Mouse (Mus musculus) MEL (cell line): ENCODE measurements around the gene Cdk2ap2. TPM values are rescaled to one million over a fixed set of nuclear protein-coding genes. Genes with fewer than 3 reads are reported as not detected.
A peak's percentile ranks its signal among the peaks of the same experiment; 100 is the strongest.
"Not testable (repeated sequence)": the region's sequence is repeated elsewhere in the genome, so short reads cannot be mapped to it uniquely, and the experiment has no call there.

Source experiments
- DNase-seq: peaks from one replicate; pipeline ENCODE4 v3.0.0; 2011; ENCODE audit warnings: low read depth, low spot score
- H3K27ac ChIP-seq: 2 replicates; pipeline ENCODE4 v1.5.1; 2012; ENCODE audit warnings: low read depth, mild to moderate bottlenecking, control low read depth, low read length, moderate library complexity; ENCODE audit not compliant: control insufficient read depth
- H3K27me3 ChIP-seq, 2 experiments: fragments of 150-350 bp in 1 of 2; sonication (generic) in 1 of 2; 2 replicates each; pipeline ENCODE4 v1.6.1; 2012; ENCODE audit warnings: low read length in 2 of 2, mild to moderate bottlenecking in 2 of 2, improper control_type of control experiment in 1 of 2, moderate library complexity in 1 of 2; ENCODE audit not compliant: insufficient read depth in 2 of 2, control insufficient read depth in 1 of 2
- H3K36me3 ChIP-seq, 2 experiments: 2 replicates each; pipeline ENCODE4 v1.6.1; 2012 to 2014; ENCODE audit warnings: low read length in 2 of 2, improper control_type of control experiment in 1 of 2, inconsistent platforms in 1 of 2, mild to moderate bottlenecking in 1 of 2; ENCODE audit not compliant: insufficient read depth in 2 of 2, control insufficient read depth in 1 of 2
- H3K4me1 ChIP-seq, 2 experiments: fragments of 150-350 bp in 1 of 2; sonication (generic) in 1 of 2; 2 replicates each; pipeline ENCODE4 v1.6.1; 2012; ENCODE audit warnings: low read length in 2 of 2, improper control_type of control experiment in 1 of 2, mild to moderate bottlenecking in 1 of 2; ENCODE audit not compliant: insufficient read depth in 2 of 2, control insufficient read depth in 1 of 2
- H3K4me3 ChIP-seq, 2 experiments: fragments of 150-350 bp in 1 of 2; sonication (generic) in 1 of 2; 2 replicates each; pipeline ENCODE4 v1.5.1; 2012; ENCODE audit warnings: low read depth in 2 of 2, low read length in 2 of 2, mild to moderate bottlenecking in 2 of 2, moderate library complexity in 2 of 2, control low read depth in 1 of 2, improper control_type of control experiment in 1 of 2; ENCODE audit not compliant: control insufficient read depth in 1 of 2, insufficient read depth in 1 of 2
- H3K79me2 ChIP-seq: 2 replicates; pipeline ENCODE4 v1.6.1; 2012; ENCODE audit warnings: mild to moderate bottlenecking, low read length, moderate library complexity; ENCODE audit not compliant: control insufficient read depth, poor library complexity, insufficient read depth
- H3K9ac ChIP-seq: 2 replicates; pipeline ENCODE4 v1.6.1; 2012; ENCODE audit warnings: low read depth, mild to moderate bottlenecking, control low read depth, low read length, moderate library complexity; ENCODE audit not compliant: control insufficient read depth, poor library complexity, severe bottlenecking
- H3K9me3 ChIP-seq: fragments of 150-350 bp; sonication (generic); replicated peaks from 2 replicates; pipeline ENCODE4 v1.6.1; 2012; ENCODE audit warnings: mild to moderate bottlenecking, low read length, improper control_type of control experiment, moderate library complexity; ENCODE audit not compliant: insufficient read depth
- CHD2 ChIP-seq: IDR thresholded peaks from 2 replicates; pipeline ENCODE4 v1.6.1; 2011; ENCODE audit warnings: low read length, improper control_type of control experiment
- CTCF ChIP-seq, 3 experiments: IDR thresholded peaks in 2 of 3; conservative IDR thresholded peaks in 1 of 3; 2 replicates each; pipeline ENCODE4 v1.5.1; 2011 to 2012; ENCODE audit warnings: low read length in 3 of 3, low read depth in 2 of 3, mild to moderate bottlenecking in 2 of 3, improper control_type of control experiment in 1 of 3, inconsistent platforms in 1 of 3, mixed read lengths in 1 of 3, moderate library complexity in 1 of 3; ENCODE audit not compliant: control insufficient read depth in 1 of 3, insufficient read depth in 1 of 3, poor library complexity in 1 of 3, severe bottlenecking in 1 of 3
- EP300 ChIP-seq, 2 experiments: IDR thresholded peaks; 2 replicates each; pipeline ENCODE4 v1.6.1; 2011; ENCODE audit warnings: improper control_type of control experiment in 2 of 2, low read length in 2 of 2, low read depth in 1 of 2, mild to moderate bottlenecking in 1 of 2
- GATA1 ChIP-seq: IDR thresholded peaks from 2 replicates; pipeline ENCODE4 v1.6.1; 2011; ENCODE audit warnings: low read depth, low read length, improper control_type of control experiment
- polyA plus RNA-seq, 2 experiments: library from polyadenylated mRNA; stranded (reverse) in 1 of 2; unstranded in 1 of 2; fragments of >175 nt in 1 of 2; fragments of >200 nt in 1 of 2; gene quantifications; 2 replicates each; pipeline versions ENCODE4 v1.2.1 to v1.2.4; 2012; ENCODE audit warnings: low replicate concordance in 2 of 2, low read depth in 1 of 2; ENCODE audit not compliant: insufficient read length in 2 of 2, insufficient read depth in 1 of 2, missing spikeins in 1 of 2
- total RNA-seq: library from RNA; depleted of rRNA; stranded (reverse); fragments of 300-350 nt; gene quantifications from 2 replicates; pipeline ENCODE4 v1.2.3, GENCODE M21; 2012

Cdk2ap2 gene
- total and polyA plus RNA-seq, 3 experiments = 53.5 to 97.6 TPM; not detected in 1

- not testable (repeated sequence) for H3K9me3 ChIP-seq, H3K9ac ChIP-seq, H3K36me3 ChIP-seq, H3K27ac ChIP-seq, H3K27me3 ChIP-seq, DNase-seq, H3K4me3 ChIP-seq, H3K79me2 ChIP-seq
- H3K4me1 ChIP-seq = peaks cover 3 to 10% of the 10 kb centered on the region in 2 experiments; a peak in 3 of 4 replicates
- TF ChIP-seq CTCF (IDR thresholded peaks at IDR 0.05 in 2 of 3, conservative IDR thresholded peaks at IDR 0.05 in 1 of 3; ENCODE audit: control insufficient read depth in 1 of 3, insufficient read depth in 1 of 3, low read depth in 2 of 3, low read length in 3 of 3, poor library complexity in 1 of 3, severe bottlenecking in 1 of 3) = 0 out of 6 replicates have a peak, but pooled peaks of 1 of the 3 experiments have one; percentile 7
Observed at GRCm38 (mm10) chr19:4060044-4060898, 36.7 kb upstream of the Cdk2ap2 start.

DNA sequence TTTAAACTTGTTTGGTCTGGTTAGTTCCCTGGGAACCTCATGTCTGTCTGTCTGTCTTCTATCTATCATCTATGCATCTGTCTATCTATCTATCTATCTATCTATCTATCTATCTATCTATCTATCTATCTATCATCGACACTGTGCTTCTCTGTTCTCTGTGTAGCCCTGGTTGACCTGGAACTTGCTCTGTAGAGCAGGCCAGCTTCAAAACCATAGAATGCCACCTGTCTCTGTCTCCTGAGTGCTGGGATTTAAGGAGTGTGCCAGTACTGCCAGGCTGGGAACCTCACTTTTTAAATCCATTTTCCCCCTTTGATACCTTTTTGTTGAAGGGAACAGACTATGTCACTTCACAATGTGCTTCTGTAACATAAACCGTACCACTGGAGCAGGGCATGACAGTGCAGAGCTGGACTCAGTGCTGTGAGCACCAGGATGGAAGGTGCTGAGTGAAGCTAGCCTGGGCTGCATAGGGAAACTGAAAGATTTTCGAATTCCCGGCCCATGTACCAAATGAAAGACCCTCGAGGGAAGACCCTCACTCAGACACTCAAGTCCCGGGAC is 36.0 kb upstream of the Cdk2ap2 start:
- Histone ChIP-seq H3K9me3 (no peaks in the 10 kb centered on the region), H3K9ac (no peak overlapping the region), H3K36me3 (peaks cover 0 to 2% of the 10 kb centered on the region in 2 experiments; a peak in 2 of 4 replicates), H3K27ac (no peak overlapping the region), H3K27me3 (no peaks in the 10 kb centered on the region), H3K4me1 (peaks cover 3 to 10% of the 10 kb centered on the region in 2 experiments; a peak in 3 of 4 replicates), H3K4me3 (no peak overlapping the region), H3K79me2 (no peaks in the 10 kb centered on the region)
- no peak for DNase-seq
- TF ChIP-seq EP300 (IDR thresholded peaks at IDR 0.05; ENCODE audit: low read depth in 1 of 2, low read length in 2 of 2) = no peak
- TF ChIP-seq CHD2 = no peak
- TF ChIP-seq GATA1 = peak; percentile 13; the same call in 1 of the 2 replicates

- H3K27me3 ChIP-seq, H3K79me2 ChIP-seq, H3K4me3 ChIP-seq, H3K9ac ChIP-seq, H3K9me3 ChIP-seq, DNase-seq, H3K36me3 ChIP-seq: not testable (repeated sequence)
- peaks cover 3 to 10% of the 10 kb centered on the region in 2 experiments; a peak in 3 of 4 replicates for H3K4me1 ChIP-seq
- peak overlapping the region; percentile 36; the same call in 1 of the 2 replicates for H3K27ac ChIP-seq
Observed at GRCm38 (mm10) chr19:4063357-4063756, 33.6 kb upstream of the Cdk2ap2 start.

DNA sequence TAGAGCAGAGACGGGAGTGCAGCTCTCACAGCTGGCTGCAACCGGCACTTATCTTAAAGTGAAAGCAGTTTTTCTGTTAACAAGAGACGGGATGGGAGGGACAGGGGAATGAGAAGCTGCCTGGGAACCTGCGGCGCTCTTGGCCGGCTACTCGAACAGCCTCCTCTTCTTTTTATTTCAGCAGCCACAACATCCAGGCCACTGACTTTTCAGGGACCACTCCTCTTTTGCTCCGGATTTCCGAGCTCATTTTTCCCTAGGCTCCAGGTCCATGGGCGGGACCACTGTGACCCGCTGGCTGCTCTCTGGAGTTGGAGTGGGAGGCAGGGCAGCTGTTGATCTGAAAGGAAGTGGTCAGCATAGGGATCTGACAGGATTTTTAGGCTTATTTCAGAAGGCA is 32.5 kb upstream of the Cdk2ap2 start:
- H3K79me2 ChIP-seq, H3K9me3 ChIP-seq, H3K4me1 ChIP-seq, H3K27me3 ChIP-seq, H3K9ac ChIP-seq, H3K27ac ChIP-seq, H3K4me3 ChIP-seq, DNase-seq, H3K36me3 ChIP-seq: not testable (repeated sequence)
